Mouse (Mus musculus) lung, postnatal 14 days (tissue): Measurements from ENCODE around the gene Nol10.

Experiments used
- DNase-seq: peaks from one replicate; pipeline ENCODE4 v3.0.0; 2021

Nol10 gene

DNA sequence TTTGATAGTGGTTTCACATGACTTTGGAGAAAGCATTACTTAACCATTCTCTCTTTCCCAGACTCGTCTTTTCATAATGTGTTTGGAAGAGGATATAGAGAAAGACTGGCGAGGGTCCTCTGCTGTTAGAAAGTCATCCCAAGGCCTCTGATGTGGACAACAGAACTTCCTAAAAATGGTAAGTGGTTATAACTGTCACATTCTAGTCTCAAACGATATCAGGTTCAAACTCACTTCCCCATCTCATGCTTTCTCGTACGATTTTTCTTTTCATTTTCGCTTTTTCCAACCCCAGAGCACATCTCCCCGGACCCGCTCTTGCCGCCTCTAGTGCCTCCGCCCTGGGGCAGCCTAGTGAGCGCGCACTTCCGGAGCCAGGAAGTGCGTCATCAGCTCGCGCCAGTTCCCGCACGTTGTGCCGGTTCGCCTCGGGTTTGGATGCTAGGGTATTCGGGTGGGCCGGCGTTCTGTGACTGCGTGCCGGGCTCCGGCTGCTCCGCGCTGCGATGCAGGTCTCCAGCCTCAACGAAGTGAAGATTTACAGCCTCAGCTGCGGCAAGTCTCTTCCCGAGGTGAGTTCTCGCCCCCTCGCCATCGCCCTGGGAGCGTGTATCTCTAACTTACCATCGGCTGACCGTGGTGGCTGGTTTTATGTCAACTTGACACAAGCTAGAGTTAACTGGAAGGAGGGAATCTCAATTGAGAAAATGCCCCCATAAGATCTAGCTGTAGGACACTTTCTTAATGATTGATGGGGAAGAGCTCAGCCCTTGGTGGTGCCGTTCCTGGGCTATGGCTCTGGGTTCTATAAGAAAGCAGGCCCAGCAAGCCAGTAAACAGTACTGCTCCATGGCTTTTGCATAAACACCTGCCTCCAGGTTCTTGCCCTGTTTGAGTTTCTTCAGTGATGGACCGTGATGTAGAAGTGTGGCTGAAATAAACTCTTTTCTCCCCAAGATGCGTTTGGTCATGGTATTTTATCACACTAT lies at the start of gene Nol10:
Gene Nol10 (plus strand): TSS at position 411 of the 989 bp plus-strand sequence.
- DNase-seq: peak; percentile 90

DNA sequence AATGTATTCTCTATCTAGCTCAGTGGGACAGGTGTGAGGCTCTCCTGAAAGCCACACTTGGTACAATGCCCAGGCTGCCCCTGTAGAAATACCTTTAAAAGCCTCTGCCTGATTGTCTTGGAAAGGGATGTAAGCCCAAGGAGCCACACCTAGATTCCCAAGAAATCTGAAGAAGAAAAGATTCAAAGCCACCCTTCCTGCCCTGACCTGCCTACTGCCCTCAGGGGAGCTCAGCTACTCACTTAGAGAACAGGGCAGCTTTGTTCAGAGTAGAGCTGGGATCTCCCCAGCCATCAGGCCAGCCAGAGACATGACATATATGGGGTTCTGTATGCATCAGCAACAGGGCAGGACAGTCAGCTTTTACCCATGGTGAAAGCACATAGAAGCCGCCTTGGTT lies 48.4 kb upstream of the Nol10 start:
- DNase-seq: no peak

DNA sequence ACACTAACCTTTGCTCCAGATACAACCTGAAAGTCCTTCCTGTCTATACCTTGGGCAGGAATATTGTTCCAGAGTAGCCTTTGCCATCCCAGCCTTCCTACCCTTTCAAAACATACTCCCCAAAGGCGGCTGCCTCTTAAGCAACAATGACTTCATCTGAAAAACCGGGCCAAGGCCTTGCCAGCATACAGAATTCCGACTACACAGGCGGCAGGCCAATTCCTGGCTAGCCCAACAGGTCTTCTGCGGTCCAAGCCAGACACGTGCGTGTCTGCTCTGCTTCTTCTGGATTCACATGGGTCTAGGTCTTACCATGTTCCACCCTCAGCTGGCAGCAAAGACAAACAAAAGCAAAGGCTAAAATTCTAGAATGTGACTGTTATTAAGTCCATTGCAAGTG lies 42.8 kb upstream of the Nol10 start:
- peak; percentile 22 for DNase-seq

DNA sequence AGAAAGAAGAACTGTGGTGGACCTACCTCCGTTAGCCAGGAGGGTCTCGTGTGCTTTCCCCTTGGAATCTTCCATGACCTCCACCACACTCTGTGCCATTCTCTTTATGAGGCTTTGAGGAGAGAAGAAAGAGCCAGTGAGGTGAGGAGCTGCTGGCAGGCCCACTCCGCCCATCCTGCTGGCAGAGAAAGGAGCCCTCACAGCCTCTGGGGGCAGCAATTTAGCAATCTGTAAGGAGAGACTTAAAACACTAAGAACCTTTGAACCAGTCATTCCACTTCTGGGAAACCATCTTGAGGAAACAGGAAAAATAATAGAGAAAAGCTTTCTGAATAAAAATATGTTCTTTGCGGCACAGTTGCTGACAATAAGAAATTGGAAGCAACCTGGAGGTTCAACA lies 40.0 kb upstream of the Nol10 start:
- DNase-seq: no peak

DNA sequence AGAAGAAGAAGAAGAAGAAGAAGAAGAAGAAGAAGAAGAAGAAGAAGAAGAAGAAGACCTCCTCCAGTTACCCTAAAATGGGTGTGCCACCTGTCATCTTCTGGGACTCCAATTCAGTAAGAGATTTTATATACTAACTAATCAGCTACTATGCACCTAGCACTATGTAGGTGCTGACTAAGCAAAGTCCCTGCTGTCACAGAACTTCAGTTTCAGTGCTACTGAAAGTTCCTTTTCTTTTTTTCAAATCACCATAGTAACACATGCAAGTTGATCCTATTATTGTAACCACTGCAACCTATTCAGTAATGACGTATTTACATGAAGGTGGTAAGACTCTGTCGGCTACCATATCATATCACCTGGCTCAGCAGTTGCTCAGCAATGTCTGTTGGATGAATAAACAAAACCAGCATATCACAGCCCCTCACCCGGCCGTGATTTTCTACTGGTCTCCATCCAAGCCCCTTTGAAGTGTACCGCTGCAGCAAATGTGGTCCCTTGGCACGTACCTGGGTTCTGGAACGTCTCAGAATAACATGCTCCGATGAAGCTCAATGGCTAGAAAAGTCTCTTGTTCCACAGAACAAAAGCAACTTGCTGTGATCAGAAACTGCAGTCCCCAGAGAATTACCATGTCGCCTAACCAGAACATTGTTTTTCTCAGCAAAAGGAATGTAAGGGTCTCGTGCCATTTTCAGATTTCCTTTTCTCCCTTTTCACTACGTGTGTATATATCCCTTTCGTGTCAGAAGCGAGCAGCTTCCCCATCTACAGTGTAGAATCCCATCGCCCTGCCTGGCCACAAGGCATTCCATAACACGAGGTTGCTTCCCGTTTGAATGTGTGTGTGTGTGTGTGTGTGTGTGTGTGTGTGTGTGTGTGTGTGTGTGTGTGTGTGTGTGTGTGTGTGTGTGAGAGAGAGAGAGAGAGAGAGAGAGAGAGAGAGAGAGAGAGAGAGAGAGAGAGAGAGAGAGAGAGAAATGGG lies 37.1 kb upstream of the Nol10 start:
- no peak for DNase-seq

DNA sequence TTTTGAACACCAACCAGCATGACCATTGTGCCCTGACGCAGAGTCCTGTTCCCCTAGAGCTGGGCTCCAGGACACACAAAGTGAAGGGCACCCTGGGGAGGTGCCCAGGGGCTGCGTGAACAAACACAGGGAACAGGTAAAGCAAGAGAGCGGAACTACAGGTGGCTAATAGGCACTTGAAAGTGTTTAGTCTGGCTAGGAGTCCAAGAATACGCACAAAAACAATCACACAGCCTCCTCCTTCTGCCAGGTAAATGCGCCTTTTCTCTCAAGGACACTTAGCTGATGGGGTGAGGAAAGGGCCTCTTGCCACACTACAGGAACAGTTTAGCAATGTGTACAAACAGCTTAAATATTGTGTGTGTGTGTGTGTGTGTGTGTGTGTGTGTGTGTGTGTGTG lies 32.2 kb upstream of the Nol10 start:
- peak; percentile 46 for DNase-seq

DNA sequence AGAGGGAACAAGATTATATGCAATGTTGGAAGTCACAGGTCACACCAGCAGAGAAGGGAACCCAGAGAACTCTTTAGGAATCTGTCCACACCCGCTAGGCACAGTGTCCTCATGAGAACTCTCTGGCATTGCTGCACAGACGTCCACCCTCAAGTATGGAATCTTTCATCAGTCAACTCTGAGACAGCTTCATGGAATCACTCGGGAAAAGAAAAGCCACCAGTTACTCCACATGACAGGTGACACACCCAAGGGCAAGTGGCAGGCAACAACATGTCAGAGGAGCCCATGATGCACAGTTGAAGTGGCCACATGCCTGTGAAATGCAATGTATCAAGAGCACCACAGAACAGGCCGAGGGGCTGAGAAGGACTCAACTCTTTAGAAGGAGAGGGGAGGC lies 30.3 kb upstream of the Nol10 start:
- DNase-seq: no peak

DNA sequence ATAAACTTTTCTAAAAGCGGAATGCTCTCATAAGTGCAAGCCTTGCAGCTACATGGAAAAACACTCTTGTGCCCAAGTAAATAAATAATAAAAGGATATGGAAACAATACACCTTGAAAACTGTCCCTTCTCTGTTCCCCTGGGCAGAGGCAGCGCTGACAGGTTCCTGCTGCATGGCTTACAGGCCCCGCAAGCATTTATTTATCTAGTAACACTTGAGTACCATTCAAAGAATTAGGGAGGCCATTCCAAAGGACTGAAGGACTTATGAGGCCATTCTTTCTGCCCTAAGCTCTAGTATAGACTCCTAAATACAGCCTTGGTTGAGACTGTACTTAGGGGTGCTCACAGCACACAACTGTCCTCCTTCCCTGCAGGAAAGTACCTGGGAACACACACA lies 29.8 kb upstream of the Nol10 start:
- no peak for DNase-seq

DNA sequence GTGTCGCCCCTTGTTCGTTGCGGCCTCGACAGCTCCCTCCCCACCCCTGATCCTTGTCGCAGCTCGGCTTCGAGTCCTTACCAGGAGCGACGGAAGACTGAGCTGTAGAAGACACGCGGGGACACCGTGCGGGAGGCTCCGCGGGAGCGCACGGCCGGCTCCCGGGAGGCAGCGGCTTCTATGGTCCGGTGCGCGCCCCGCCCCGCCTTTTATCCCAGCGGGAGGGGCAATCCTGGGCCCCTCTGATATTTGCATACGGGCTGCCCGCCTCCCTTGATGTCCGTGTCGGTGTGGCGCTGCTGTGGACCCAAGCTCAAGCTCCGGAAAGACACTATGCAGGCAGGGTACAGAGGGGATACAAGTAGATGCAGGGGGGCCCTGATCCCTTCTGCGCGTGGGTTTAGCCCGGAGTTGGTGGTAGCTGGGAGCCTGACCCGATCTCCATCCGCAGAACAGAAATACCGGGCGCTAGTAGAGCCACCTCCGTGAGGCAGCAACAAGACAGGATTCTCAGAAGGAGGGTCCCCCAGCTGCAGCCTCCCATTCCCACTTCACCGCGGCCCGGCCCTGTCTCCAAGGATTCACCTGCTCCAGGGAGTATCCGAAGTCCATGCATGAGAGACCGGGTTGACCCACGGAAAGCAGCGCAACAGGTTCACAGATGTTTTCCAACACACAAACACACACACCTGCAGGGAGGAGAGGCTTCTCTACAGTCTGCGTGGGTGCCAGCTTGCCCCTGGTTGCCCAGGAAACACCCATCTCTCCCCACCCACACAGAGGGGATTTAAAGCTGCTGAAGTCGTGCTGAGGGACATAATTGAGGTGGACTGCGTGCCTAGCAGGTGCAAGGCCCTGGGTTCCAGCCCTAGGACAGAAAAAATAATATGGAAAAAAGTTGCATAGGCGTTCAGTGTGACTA lies 23.4 kb upstream of the Nol10 start:
- DNase-seq: peak; percentile 63

DNA sequence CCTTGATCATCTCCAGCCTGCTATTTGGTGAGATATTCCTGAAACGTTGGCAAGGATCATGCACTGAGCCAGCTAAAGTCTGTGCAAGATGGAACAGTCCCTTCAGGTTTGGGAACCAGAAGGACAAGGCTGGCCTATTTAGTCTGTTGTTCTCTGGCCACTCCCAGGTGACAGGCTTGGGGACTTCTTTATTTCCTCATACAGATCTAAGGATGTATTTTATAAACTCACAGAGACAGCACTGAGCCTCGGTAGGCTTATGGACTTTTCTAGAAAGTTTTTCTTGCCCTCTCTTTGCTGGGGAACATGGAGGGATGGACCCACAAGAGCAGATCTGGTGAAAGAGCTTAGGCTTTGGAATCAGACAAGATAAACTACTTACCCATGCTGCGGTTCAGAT lies 19.0 kb upstream of the Nol10 start, which contains the start of gene Atp6v1c2:
Gene Atp6v1c2 (minus strand): TSS at position 101 of the 400 bp plus-strand sequence.
- no peak for DNase-seq

DNA sequence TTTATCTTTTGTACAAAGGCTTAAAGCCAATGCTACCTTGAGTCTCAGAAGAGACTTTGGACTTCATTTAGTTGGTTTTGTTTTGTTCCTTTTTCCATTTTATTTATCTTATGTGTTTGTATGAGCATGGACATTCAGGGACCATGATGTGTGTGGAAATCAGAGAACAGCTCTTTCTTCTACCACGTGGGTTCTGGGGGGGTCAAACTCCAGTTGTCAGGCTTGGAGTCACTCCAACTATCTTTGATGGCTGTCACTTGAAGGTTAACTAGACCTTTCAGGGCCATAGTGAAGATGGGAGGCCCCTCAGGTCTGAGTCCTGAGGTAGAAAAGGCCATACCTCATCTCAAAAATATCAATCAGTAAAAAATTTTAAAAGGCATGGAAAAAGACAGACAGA lies 14.8 kb upstream of the Nol10 start:
- no peak for DNase-seq

DNA sequence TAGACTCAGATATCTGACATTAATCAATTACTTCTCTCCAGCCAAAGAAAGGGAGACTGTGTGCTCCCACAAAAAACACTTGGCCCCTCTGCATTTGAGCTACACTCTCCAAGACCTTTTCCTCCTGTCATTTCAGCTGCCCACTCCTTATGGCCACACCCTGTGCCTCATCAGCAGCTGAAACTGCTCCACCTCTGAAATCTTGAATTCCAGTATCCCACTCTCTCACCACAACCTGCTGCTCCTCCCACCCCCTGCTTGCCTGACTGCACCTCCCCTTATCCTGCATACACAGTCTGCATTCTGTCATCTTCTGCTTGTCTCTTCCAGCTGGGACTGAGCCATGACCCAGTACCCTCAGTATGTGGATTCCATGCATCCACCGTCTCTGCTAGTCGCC lies 9.9 kb upstream of the Nol10 start:
- no peak for DNase-seq

DNA sequence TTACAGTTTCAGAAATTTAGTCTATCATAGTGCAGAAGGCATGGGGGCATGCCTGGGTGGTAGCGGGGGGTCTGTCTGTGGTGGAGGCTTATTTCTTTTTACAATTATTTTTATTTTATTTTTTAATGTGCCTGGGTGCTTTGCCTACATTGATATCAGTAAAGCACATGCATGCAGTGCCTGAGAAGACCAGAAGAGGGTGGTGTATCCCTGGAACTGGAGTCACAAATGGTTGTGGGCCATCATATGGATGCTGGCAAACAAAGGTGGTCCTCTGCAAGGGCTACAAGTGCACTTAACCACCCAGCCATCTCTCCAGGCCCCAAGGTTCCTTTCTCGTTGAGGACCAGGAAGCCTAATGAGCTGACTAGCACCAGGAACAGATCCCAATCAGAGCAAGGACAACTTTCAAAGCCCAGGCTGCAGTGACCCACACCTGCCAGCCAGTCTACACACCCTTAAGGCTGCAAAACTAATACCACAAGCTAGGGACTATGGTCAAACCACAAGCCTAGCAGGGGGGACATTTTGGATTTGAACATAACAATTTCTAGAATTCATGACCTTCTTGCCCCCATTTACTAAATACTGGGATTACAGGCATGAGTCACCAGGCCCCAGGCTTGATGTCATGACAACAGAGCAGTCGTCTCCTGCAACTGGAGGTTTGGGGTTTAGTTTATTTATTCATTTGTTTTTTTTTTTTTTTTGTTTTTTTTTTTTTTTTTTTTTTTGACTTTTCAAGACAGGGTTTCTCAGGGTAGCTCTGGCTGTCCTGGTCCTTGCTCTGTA lies 8.9 kb upstream of the Nol10 start:
- no peak for DNase-seq

DNA sequence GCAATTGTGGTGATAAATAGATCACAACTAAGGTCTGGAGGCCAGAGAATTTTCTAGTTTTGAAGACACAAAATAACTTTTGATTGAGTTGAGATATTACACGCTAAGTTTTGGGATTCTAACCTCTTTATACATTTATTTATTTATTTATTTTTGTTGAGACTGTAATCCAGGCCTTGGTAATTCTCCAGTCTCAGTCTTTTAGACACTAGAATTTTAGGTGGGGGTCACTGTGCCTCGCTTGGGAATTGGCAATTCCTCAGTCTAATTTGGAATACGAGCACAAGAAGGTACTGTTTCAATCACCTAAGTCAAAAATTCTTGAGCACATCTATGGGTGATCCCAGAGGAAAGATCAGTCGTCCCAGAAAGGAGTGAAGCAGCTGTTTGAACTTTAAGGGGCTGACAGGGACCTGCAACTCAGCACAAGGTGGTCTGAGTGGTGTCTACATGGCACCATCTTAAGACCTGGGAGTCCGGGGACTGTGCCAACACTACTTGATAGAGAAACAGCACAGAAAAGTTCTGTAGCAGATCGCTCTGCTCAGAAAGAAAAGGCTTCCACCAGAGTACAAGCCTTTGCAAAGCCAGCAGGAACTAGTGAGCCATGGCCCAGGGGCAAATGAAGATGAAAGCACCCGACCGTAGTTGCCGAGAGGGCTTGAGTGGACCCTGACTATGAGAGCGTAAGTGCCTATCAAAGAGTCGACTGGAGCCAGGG lies 771 bp upstream of the Nol10 start:
- DNase-seq: peak; percentile 12

DNA sequence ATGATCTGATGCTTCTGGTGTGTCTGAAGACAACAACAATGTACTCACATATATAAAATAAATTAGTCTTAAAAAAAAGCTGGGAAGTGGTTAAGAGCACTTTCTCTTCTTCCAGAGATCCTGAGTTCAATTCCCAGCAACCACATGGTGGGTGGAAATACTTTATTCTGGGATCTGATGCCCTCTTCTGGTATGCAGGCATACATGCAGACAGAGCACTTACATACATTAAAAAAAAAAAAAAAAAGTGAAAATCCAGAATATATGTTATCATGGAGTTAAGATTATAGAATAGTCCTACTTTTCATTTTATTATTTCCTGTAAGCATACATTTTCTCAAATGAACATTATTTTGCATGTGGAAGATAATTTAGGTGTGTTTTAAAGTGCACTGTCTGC lies 1.8 kb downstream of the Nol10 start:
- no peak for DNase-seq

DNA sequence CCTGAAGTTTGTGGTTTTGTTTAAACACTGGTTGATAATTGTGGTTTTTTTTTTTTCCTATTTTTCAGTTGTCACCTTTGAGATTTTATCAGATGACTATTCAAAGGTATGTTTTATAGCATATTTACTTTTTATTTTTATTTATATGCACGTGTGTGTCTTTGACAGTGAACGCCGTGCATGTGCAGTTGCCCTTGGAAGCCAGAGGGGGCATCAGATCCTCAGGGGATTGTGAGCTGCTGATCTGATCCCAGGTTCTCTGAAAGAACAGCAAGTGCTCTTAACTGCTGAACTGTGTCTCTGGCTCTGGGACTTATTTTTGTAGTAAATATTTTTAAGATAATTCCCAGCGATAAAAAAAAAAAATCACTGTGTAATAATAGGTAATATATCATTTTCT lies 8.6 kb downstream of the Nol10 start:
- DNase-seq: no peak

DNA sequence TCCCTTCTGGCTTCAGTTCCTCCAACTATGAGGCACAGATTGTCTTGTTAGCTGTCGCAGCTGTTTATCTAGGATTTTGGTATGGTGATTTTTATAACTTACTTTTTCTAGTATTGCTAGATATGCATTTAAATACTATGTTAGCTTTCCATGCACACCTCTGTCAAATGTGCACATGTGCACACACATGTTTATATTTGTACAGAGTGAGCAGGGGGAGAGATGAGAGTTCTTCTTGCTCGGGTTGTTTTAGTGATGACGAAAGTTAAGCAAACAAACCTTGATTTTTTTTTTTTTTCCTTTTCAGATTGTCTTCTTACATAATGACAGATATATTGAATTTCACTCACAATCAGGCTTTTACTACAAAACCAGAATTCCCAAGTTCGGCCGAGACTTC lies 9.5 kb downstream of the Nol10 start:
- no peak for DNase-seq

DNA sequence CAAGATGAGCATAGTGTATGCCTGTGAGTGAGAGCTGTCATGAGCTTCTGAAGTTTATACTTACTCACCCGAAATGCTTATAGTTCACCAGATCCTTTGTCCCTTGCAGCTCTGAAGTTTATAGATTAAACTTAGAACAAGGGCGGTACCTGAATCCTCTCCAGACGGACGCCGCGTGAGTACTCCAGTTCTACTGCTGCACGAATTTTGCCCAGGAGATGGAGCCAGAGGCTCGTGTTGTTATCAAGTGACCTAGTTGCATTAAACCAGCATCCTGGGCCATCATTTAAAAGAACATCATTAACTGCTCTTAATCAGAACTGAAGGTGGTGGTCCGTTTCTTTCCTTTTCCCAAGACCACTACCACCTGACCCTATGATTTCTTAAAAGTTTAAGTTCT lies 10.7 kb downstream of the Nol10 start:
- peak; percentile 13 for DNase-seq

DNA sequence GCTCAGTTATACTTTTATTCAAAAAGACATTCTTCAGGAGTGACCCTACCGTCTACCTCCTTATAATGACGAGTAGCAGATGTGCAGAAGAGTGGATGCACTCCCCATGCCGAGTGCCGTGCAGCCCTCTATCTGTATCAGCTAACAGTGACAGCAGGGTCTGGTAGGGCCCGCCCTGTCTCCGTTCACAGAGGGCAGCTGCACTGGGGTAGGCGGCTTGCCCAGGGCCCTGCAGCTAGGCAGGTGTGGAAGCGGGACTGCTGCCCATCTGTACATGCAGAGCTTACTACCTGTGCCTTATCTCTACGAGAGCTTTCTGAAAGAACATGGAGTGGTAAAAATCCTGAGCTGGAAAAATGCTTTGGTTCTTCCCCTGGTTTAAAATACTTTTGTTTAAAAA lies 11.8 kb downstream of the Nol10 start:
- no peak for DNase-seq

DNA sequence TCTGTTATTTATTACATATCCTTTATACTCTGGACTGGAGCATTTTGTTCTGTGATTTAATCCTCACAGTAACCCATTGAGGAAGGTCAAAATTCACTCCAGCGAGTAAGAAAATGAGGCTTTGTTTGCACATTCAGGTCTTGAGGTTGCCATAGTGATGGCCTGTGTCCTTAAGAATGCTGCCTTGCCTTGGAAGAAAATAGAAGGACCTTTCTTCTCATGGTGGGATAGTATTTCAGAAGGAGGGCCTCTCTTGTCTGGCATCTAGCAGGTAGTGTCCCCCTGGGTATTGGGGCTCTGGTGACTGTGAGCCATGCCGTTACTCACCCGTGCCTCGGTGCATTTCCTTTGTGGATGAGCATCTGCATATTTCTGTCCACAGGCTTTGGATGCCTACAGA lies 12.4 kb downstream of the Nol10 start:
- no peak for DNase-seq

DNA sequence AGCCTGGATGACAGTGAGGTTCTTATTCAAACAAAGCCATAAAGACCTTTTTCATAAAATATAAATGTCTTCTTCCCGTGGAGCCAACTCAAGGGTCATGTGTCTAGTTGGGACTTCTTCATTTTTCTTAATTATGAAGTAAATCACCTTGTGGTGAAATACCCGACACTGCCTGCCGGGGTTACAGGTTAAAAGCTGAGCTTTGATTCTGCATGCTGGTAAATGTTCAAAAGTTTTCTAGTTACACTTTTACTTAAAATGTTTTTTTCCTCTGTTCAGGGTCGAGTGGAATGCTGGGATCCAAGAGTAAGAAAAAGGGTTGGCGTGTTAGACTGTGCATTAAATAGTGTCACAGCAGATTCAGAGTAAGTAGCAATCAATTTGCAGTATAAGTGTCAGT lies 14.1 kb downstream of the Nol10 start:
- no peak for DNase-seq
